Mouse (Mus musculus): ENCODE data around the gene Trmt2b.

DNA sequence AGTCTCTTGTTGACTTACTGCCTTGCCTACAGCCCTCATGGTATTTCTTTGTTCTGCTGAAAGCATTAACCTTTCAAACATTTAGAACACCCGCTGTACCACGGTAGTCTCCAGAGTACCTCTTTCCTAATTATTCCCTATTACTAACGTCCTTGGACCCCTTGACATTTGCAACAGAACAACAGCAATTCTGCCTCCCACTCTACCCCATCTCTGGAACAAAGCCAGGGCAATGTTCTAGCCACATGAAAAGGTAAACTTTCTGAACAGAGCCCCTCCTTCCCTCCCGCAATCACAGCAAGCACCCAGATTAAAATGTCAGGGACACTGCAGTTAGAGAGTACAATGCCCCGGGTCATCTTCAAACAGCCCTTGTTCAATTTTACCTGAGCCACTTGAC, 15.6 kb downstream of the Trmt2b start:
- TF ChIP-seq EP300 (IDR thresholded peaks at IDR 0.05; ENCODE audit: low read depth) (no peak), CTCF (IDR thresholded peaks at IDR 0.05; ENCODE audit: low read depth) (no peak)
